Mouse (Mus musculus): Measurements from ENCODE around the gene 1600014C23Rik. TPM values are rescaled to one million over a fixed set of nuclear protein-coding genes. Genes with fewer than 3 reads are reported as not detected.

Gene 1600014C23Rik
- total and polyA plus RNA-seq, 3 experiments, result 0.81 to 2.7 TPM; not detected in 1

DNA sequence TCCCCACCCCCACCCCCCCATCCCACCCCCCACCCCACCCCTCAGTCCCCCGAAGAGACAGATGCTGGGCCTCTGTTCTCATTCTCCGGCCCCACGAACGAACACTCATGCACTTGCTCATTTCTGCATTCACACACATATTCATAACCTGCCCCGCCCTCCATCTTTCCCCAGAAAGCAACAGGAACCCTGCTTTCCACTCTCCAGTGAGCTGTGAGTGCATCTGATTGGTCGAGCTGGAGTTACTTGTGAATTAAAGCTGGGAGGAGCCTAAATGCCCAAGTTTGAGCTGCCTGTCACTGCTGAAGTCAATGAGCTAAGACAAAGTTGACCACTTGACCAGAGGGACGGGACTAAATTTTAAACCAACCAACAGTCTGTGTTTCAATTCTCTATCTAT lies 25.2 kb upstream of the 1600014C23Rik start:
- Histone ChIP-seq H3K9ac (ENCODE audit: control insufficient read depth, low read depth, low read length, poor library complexity, severe bottlenecking) (no peak overlapping the region), H3K79me2 (ENCODE audit: control insufficient read depth, insufficient read depth, low read length, poor library complexity) (no peaks in the 10 kb centered on the region), H3K27ac (ENCODE audit: control insufficient read depth, low read depth, low read length) (no peak overlapping the region), H3K4me1 (ENCODE audit: control insufficient read depth in 1 of 2, insufficient read depth in 2 of 2, low read length in 2 of 2) (peaks cover 5 to 13% of the 10 kb centered on the region in 2 experiments), H3K27me3 (ENCODE audit: control insufficient read depth in 1 of 2, insufficient read depth in 2 of 2, low read length in 2 of 2) (no peaks in the 10 kb centered on the region), H3K9me3 (replicated peaks; ENCODE audit: insufficient read depth, low read length) (no peaks in the 10 kb centered on the region), H3K4me3 (ENCODE audit: control insufficient read depth in 1 of 2, insufficient read depth in 1 of 2, low read depth in 2 of 2, low read length in 2 of 2) (no peak overlapping the region), H3K36me3 (ENCODE audit: control insufficient read depth in 1 of 2, insufficient read depth in 2 of 2, low read length in 2 of 2) (peaks cover 0 to 3% of the 10 kb centered on the region in 2 experiments; a peak in 1 of 4 replicates)
- TF ChIP-seq RCOR1 (IDR thresholded peaks at IDR 0.05; ENCODE audit: low read depth, low read length), result no peak
- 0 out of 2 replicates have a peak, but pooled peaks have one; percentile 33 for TF ChIP-seq TBP (IDR thresholded peaks at IDR 0.05; ENCODE audit: low read depth, low read length)
- DNase-seq (ENCODE audit: low read depth, low spot score), result peak; percentile 82

- no peak for TF ChIP-seq ELF1 (IDR thresholded peaks at IDR 0.05; ENCODE audit: low read depth, low read length)
- TF ChIP-seq MXI1 (IDR thresholded peaks at IDR 0.05; ENCODE audit: low read depth, low read length), result 0 out of 2 replicates have a peak, but pooled peaks have one; percentile 31
- TF ChIP-seq ZMIZ1 (IDR thresholded peaks at IDR 0.05; ENCODE audit: low read depth, low read length), result 0 out of 2 replicates have a peak, but pooled peaks have one; percentile 8
- 0 out of 2 replicates have a peak, but pooled peaks have one; percentile 14 for TF ChIP-seq NELFE (IDR thresholded peaks at IDR 0.05; ENCODE audit: low read depth, low read length)
- no peak for TF ChIP-seq UBTF (IDR thresholded peaks at IDR 0.05; ENCODE audit: borderline replicate concordance, insufficient read depth, low read depth, low read length)
- 0 out of 2 replicates have a peak, but pooled peaks have one; percentile 5 for TF ChIP-seq TCF12 (IDR thresholded peaks at IDR 0.05; ENCODE audit: low read depth, low read length)
- peak; percentile 53 for DNase-seq (ENCODE audit: low read depth, low spot score)
- Histone ChIP-seq H3K9me3 (replicated peaks; ENCODE audit: insufficient read depth, low read length) (no peaks in the 10 kb centered on the region), H3K4me3 (ENCODE audit: control insufficient read depth in 1 of 2, insufficient read depth in 1 of 2, low read depth in 2 of 2, low read length in 2 of 2) (peak overlapping the region; percentile 38 to 50), H3K4me1 (ENCODE audit: control insufficient read depth in 1 of 2, insufficient read depth in 2 of 2, low read length in 2 of 2) (peaks cover 5 to 13% of the 10 kb centered on the region in 2 experiments), H3K27me3 (ENCODE audit: control insufficient read depth in 1 of 2, insufficient read depth in 2 of 2, low read length in 2 of 2) (no peaks in the 10 kb centered on the region), H3K9ac (ENCODE audit: control insufficient read depth, low read depth, low read length, poor library complexity, severe bottlenecking) (peak overlapping the region; percentile 42), H3K79me2 (ENCODE audit: control insufficient read depth, insufficient read depth, low read length, poor library complexity) (no peaks in the 10 kb centered on the region), H3K27ac (ENCODE audit: control insufficient read depth, low read depth, low read length) (peak overlapping the region; percentile 18; the same call in 1 of the 2 replicates), H3K36me3 (ENCODE audit: control insufficient read depth in 1 of 2, insufficient read depth in 2 of 2, low read length in 2 of 2) (peaks cover 0 to 3% of the 10 kb centered on the region in 2 experiments; a peak in 1 of 4 replicates)
Observed at GRCm38 (mm10) chr17:45757932-45758331, 24.3 kb upstream of the 1600014C23Rik start.

DNA sequence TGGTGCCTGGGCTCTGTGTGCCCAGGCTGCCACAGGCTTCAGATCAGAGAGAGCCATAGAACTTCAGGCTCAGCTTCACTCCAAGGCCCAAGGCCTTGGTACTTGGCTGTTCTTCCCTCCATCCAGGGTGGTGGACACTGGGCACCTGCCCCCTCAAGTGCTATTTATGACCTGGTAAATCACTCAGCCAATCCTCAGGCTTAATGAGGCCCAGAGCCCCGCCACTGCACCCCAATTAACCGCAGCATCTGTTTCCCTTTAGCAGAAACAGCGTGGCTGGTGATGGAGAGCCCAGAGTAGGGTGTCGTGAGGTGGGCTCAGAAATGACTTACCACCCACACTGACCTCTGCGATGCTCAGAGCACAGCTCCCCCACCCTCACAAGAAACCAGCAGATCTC lies 23.2 kb upstream of the 1600014C23Rik start:
- Histone ChIP-seq H3K4me1 (ENCODE audit: control insufficient read depth in 1 of 2, insufficient read depth in 2 of 2, low read length in 2 of 2) (peaks cover 5 to 13% of the 10 kb centered on the region in 2 experiments), H3K27me3 (ENCODE audit: control insufficient read depth in 1 of 2, insufficient read depth in 2 of 2, low read length in 2 of 2) (no peaks in the 10 kb centered on the region), H3K9ac (ENCODE audit: control insufficient read depth, low read depth, low read length, poor library complexity, severe bottlenecking) (no peak overlapping the region), H3K36me3 (ENCODE audit: control insufficient read depth in 1 of 2, insufficient read depth in 2 of 2, low read length in 2 of 2) (peaks cover 0 to 3% of the 10 kb centered on the region in 2 experiments; a peak in 1 of 4 replicates), H3K4me3 (ENCODE audit: control insufficient read depth in 1 of 2, insufficient read depth in 1 of 2, low read depth in 2 of 2, low read length in 2 of 2) (no peak overlapping the region), H3K79me2 (ENCODE audit: control insufficient read depth, insufficient read depth, low read length, poor library complexity) (no peaks in the 10 kb centered on the region), H3K9me3 (replicated peaks; ENCODE audit: insufficient read depth, low read length) (no peaks in the 10 kb centered on the region), H3K27ac (ENCODE audit: control insufficient read depth, low read depth, low read length) (no peak overlapping the region)
- TF ChIP-seq SMC3 (IDR thresholded peaks at IDR 0.05; ENCODE audit: low read depth, low read length) (no peak), POLR2AphosphoS2 (IDR thresholded peaks at IDR 0.05; ENCODE audit: low read length) (no peak), JUND (IDR thresholded peaks at IDR 0.05; ENCODE audit: low read depth, low read length) (no peak), EP300 (IDR thresholded peaks at IDR 0.05; ENCODE audit: low read depth in 1 of 2, low read length in 2 of 2) (no peak), MYB (IDR thresholded peaks at IDR 0.05; ENCODE audit: low read depth, low read length) (no peak), MYC (IDR thresholded peaks at IDR 0.05; ENCODE audit: low read depth, low read length) (no peak), ZNF384 (IDR thresholded peaks at IDR 0.05; ENCODE audit: low read depth, low read length) (no peak), CHD1 (IDR thresholded peaks at IDR 0.05; ENCODE audit: low read depth, low read length) (no peak), ZKSCAN1 (IDR thresholded peaks at IDR 0.05; ENCODE audit: low read depth, low read length) (no peak), MXI1 (IDR thresholded peaks at IDR 0.05; ENCODE audit: low read depth, low read length) (no peak), ZC3H11A (IDR thresholded peaks at IDR 0.05; ENCODE audit: low read depth, low read length) (no peak), USF1 (IDR thresholded peaks at IDR 0.05; ENCODE audit: low read depth, low read length) (no peak), CHD2 (IDR thresholded peaks at IDR 0.05; ENCODE audit: low read length) (no peak), MAFK (IDR thresholded peaks at IDR 0.05; ENCODE audit: borderline replicate concordance, low read depth, low read length) (no peak)
- no peak for DNase-seq (ENCODE audit: low read depth, low spot score)
